Mouse (Mus musculus) heart, postnatal 36 days (tissue): ENCODE data around the gene Ropn1. TPM values are rescaled to one million over a fixed set of nuclear protein-coding genes. Genes with fewer than 3 reads are reported as not detected.
"Not testable (repeated sequence)": the region's sequence is repeated elsewhere in the genome, so short reads cannot be mapped to it uniquely, and the experiment has no call there.

Experiments used
- DNase-seq, 2 experiments: peaks; one replicate each; pipeline ENCODE4 v3.0.0; 2021 to 2022
- intact Hi-C: fragments of 180-260 bp; cut with DNase I; formaldehyde crosslinking; loops from one replicate; pipeline ENCODE4 v1.15.1; 2025
- total RNA-seq, 2 experiments: library from RNA; stranded (reverse); gene quantifications; 2 replicates each; pipeline ENCODE4 v1.2.3; 2021

Gene Ropn1
- total RNA-seq, result under 1 TPM in 1 of 2 experiments, not detected in 1; 0.30 TPM

GRCm38 (mm10) chr16:34649621-34650020 lies at the start of gene Ropn1:
Gene Ropn1 (plus strand): TSS chr16:34649921.
- intact Hi-C loops, result no loop called here
- DNase-seq, result no peak

- intact Hi-C loops, result no loop called here
Measured at GRCm38 (mm10) chr16:34601954-34602353, 47.8 kb upstream of the Ropn1 start.

GRCm38 (mm10) chr16:34603076-34603475 lies 46.6 kb upstream of the Ropn1 start:
- intact Hi-C loops, result no loop called here
- DNase-seq, result no peak

More at GRCm38 (mm10) chr16:34601954-34602353, 47.8 kb upstream of the Ropn1 start:
- no peak for DNase-seq

GRCm38 (mm10) chr16:34603854-34604253 lies 45.9 kb upstream of the Ropn1 start:
- intact Hi-C loops, result loop anchor here (2.0 kb wide), 1 partner anchor 411 kb away; no protein-coding TSS in a partner anchor
- no peak for DNase-seq

GRCm38 (mm10) chr16:34605679-34606078 lies 44.0 kb upstream of the Ropn1 start:
- DNase-seq, result peak; percentile 16 to 40
- intact Hi-C loops, result loop anchor here (1.0 to 5.0 kb wide), 4 partner anchors 74 to 413 kb away; no protein-coding TSS in a partner anchor

GRCm38 (mm10) chr16:34610137-34610536 lies 39.6 kb upstream of the Ropn1 start:
- no peak for DNase-seq
- intact Hi-C loops, result no loop called here

- no peak for DNase-seq
- intact Hi-C loops, result no loop called here
Measured at GRCm38 (mm10) chr16:34614021-34614420, 35.7 kb upstream of the Ropn1 start.

- DNase-seq, result no peak
- intact Hi-C loops, result no loop called here
Measured at GRCm38 (mm10) chr16:34627591-34627990, 22.1 kb upstream of the Ropn1 start.

GRCm38 (mm10) chr16:34628397-34628796 lies 21.3 kb upstream of the Ropn1 start:
- intact Hi-C loops, result no loop called here
- no peak for DNase-seq

GRCm38 (mm10) chr16:34635557-34635956 lies 14.2 kb upstream of the Ropn1 start:
- intact Hi-C loops, result no loop called here
- no peak for DNase-seq

- intact Hi-C loops, result no loop called here
- DNase-seq, result no peak
Measured at GRCm38 (mm10) chr16:34643511-34644259, 6.0 kb upstream of the Ropn1 start.

GRCm38 (mm10) chr16:34653023-34653422 lies 3.3 kb downstream of the Ropn1 start:
- intact Hi-C loops, result no loop called here
- no peak for DNase-seq

GRCm38 (mm10) chr16:34657566-34657965 lies 7.8 kb downstream of the Ropn1 start:
- intact Hi-C loops, DNase-seq: not testable (repeated sequence)

- DNase-seq, result no peak
- intact Hi-C loops, result no loop called here
Measured at GRCm38 (mm10) chr16:34657983-34658382, 8.3 kb downstream of the Ropn1 start.

GRCm38 (mm10) chr16:34658388-34658787 lies 8.7 kb downstream of the Ropn1 start:
- no peak for DNase-seq
- intact Hi-C loops, result no loop called here

- no peak for DNase-seq
- intact Hi-C loops, result loop anchor here (10.0 kb wide), 1 partner anchor 310 kb away; no protein-coding TSS in a partner anchor
Measured at GRCm38 (mm10) chr16:34664553-34664952, 14.8 kb downstream of the Ropn1 start.

- intact Hi-C loops, result loop anchor here (1.0 to 10.0 kb wide), 3 partner anchors 33 to 308 kb away; no protein-coding TSS in a partner anchor
- DNase-seq, result peak; percentile 62 to 73
Measured at GRCm38 (mm10) chr16:34667031-34667726, 17.5 kb downstream of the Ropn1 start.

- intact Hi-C loops, result loop anchor here (10.0 kb wide), 1 partner anchor 306 kb away; no protein-coding TSS in a partner anchor
- no peak for DNase-seq
Measured at GRCm38 (mm10) chr16:34668341-34668740, 18.6 kb downstream of the Ropn1 start.

- intact Hi-C loops, result no loop called here
- DNase-seq, result no peak
Measured at GRCm38 (mm10) chr16:34671966-34672365, 22.2 kb downstream of the Ropn1 start.

- intact Hi-C loops, result no loop called here
- DNase-seq, result no peak
Measured at GRCm38 (mm10) chr16:34672822-34673221, 23.1 kb downstream of the Ropn1 start.

GRCm38 (mm10) chr16:34674365-34674764 lies 24.6 kb downstream of the Ropn1 start:
- intact Hi-C loops, result no loop called here
- no peak for DNase-seq

- DNase-seq, result no peak
- intact Hi-C loops, result no loop called here
Measured at GRCm38 (mm10) chr16:34681823-34682222, 32.1 kb downstream of the Ropn1 start.
